Mouse (Mus musculus) liver, embryonic 13.5 days (tissue): Measurements from ENCODE around the gene Rasal2. TPM values are rescaled to one million over a fixed set of nuclear protein-coding genes. Genes with fewer than 3 reads are reported as not detected.

Experiments used
- ATAC-seq: fragments of 200-750 bp; cut with Nextera tagmentation; 2 replicates; pipeline ENCODE4 v1.8.0; 2017; ENCODE audit warnings: low read depth, mild to moderate bottlenecking, moderate number of reproducible peaks, moderate library complexity
- DNase-seq: peaks from one replicate; pipeline ENCODE4 v3.0.0; 2022
- H3K27ac ChIP-seq: fragments of 300-500 bp; sonication (generic); 2 replicates; pipeline ENCODE4 v1.5.1; 2015; ENCODE audit warnings: moderate library complexity, mild to moderate bottlenecking, inconsistent platforms
- H3K27me3 ChIP-seq: fragments of 300-500 bp; sonication (generic); 2 replicates; pipeline ENCODE4 v1.6.1; 2015; ENCODE audit warnings: mild to moderate bottlenecking, inconsistent platforms
- H3K36me3 ChIP-seq: fragments of 300-500 bp; sonication (generic); 2 replicates; pipeline ENCODE4 v1.6.1; 2015; ENCODE audit warnings: mild to moderate bottlenecking, inconsistent platforms
- H3K4me1 ChIP-seq: fragments of 300-500 bp; sonication (generic); replicated peaks from 2 replicates; pipeline ENCODE4 v1.6.1; 2015; ENCODE audit warnings: inconsistent platforms
- H3K4me2 ChIP-seq: fragments of 300-500 bp; sonication (generic); 2 replicates; pipeline ENCODE4 v1.6.1; 2015; ENCODE audit warnings: inconsistent platforms, mild to moderate bottlenecking, moderate library complexity
- H3K4me3 ChIP-seq: fragments of 300-500 bp; sonication (generic); replicated peaks from 2 replicates; pipeline ENCODE4 v1.5.1; 2015; ENCODE audit warnings: mild to moderate bottlenecking, inconsistent platforms
- H3K9ac ChIP-seq: fragments of 300-500 bp; sonication (generic); 2 replicates; pipeline ENCODE4 v1.6.1; 2015; ENCODE audit warnings: mild to moderate bottlenecking, inconsistent platforms
- H3K9me3 ChIP-seq: fragments of 300-500 bp; sonication (generic); replicated peaks from 2 replicates; pipeline ENCODE4 v1.6.1; 2016; ENCODE audit warnings: inconsistent platforms
- WGBS: fragments of 180-500 bp; shearing (Covaris S2); methylation state at CpG from one replicate; pipeline ENCODE4 v1.1.7; 2015; ENCODE audit not compliant: insufficient replicate concordance; 5-methylcytosine and 5-hydroxymethylcytosine counted together
- polyA plus RNA-seq: library from polyadenylated mRNA; unstranded; fragments of >200 nt; fragmentation: Nextera tagmentation; extraction: Ambion mirVana; gene quantifications from 2 replicates; pipeline ENCODE4 v1.2.1, GENCODE M21; 2015

Rasal2 gene
- polyA plus RNA-seq, 1 experiment from 2014 or later, result 1.5 TPM

GRCm38 (mm10) chr1:157128219-157128618, 284.2 kb downstream of the Rasal2 start:
- no peaks in the 10 kb centered on the region for H3K9me3 ChIP-seq
- DNase-seq, result no peak
- WGBS, result 67% methylated on average over 2 of the region's 2 CpGs
- H3K4me3 ChIP-seq, result no peak overlapping the region
- no peak overlapping the region for H3K27ac ChIP-seq
- H3K36me3 ChIP-seq, result no peaks in the 10 kb centered on the region
- ATAC-seq, result no peak
- no peak overlapping the region for H3K9ac ChIP-seq
- no peak overlapping the region for H3K4me2 ChIP-seq
- no peaks in the 10 kb centered on the region for H3K27me3 ChIP-seq
- H3K4me1 ChIP-seq, result no peaks in the 10 kb centered on the region

GRCm38 (mm10) chr1:157123836-157124235, 288.6 kb downstream of the Rasal2 start:
- DNase-seq (no peak), ATAC-seq (no peak)
- H3K27ac ChIP-seq, result no peak overlapping the region
- H3K36me3 ChIP-seq, result no peaks in the 10 kb centered on the region
- H3K9me3 ChIP-seq, result no peaks in the 10 kb centered on the region
- no peak overlapping the region for H3K9ac ChIP-seq
- H3K4me3 ChIP-seq, result no peak overlapping the region
- 68% methylated on average over 3 of the region's 3 CpGs for WGBS
- H3K4me2 ChIP-seq, result no peak overlapping the region
- no peaks in the 10 kb centered on the region for H3K27me3 ChIP-seq
- no peaks in the 10 kb centered on the region for H3K4me1 ChIP-seq

GRCm38 (mm10) chr1:157119168-157119567, 293.2 kb downstream of the Rasal2 start:
- no peak overlapping the region for H3K4me2 ChIP-seq
- WGBS, result 63% methylated on average over 6 of the region's 6 CpGs
- H3K4me3 ChIP-seq, result no peak overlapping the region

DNA sequence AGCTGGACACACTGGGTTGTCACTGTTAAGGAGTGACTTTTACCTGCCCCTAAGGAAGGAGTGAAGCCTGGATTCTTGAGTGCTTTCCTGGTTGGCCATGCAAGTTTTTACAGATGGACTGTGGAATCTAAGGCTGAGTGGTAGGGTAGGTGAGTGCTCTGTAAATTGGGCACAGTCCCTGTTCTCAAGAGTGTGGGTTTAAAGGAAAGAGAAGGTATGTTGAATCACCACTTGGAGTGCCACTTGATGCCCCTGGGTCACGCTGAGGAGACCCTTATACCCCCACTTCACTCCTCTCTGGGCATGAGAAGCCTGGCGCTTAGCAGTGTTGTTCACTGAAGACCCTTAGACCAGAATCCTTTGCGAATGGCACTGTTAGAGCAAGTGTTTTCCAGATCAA, 295.0 kb downstream of the Rasal2 start:
- WGBS, result 63% methylated on average over 3 of the region's 3 CpGs
- Histone ChIP-seq H3K27ac (no peak overlapping the region), H3K9me3 (no peaks in the 10 kb centered on the region), H3K4me3 (no peak overlapping the region), H3K4me1 (no peaks in the 10 kb centered on the region), H3K27me3 (no peaks in the 10 kb centered on the region), H3K4me2 (no peak overlapping the region), H3K36me3 (no peaks in the 10 kb centered on the region), H3K9ac (no peak overlapping the region)
- DNase-seq, result no peak
- ATAC-seq, result no peak

More at GRCm38 (mm10) chr1:157119168-157119567, 293.2 kb downstream of the Rasal2 start:
- H3K9ac ChIP-seq, result no peak overlapping the region
- H3K27me3 ChIP-seq, result no peaks in the 10 kb centered on the region
- ATAC-seq (no peak), DNase-seq (no peak)
- no peaks in the 10 kb centered on the region for H3K4me1 ChIP-seq
- H3K9me3 ChIP-seq, result no peaks in the 10 kb centered on the region
- H3K36me3 ChIP-seq, result no peaks in the 10 kb centered on the region
- H3K27ac ChIP-seq, result no peak overlapping the region

GRCm38 (mm10) chr1:157114492-157114891, 297.9 kb downstream of the Rasal2 start:
- 47% methylated on average over 2 of the region's 2 CpGs for WGBS
- Histone ChIP-seq H3K9ac (no peak overlapping the region), H3K27me3 (no peaks in the 10 kb centered on the region), H3K9me3 (no peaks in the 10 kb centered on the region), H3K4me1 (no peaks in the 10 kb centered on the region), H3K36me3 (no peaks in the 10 kb centered on the region), H3K4me2 (no peak overlapping the region), H3K4me3 (no peak overlapping the region), H3K27ac (no peak overlapping the region)
- DNase-seq (no peak), ATAC-seq (no peak)

- H3K27ac ChIP-seq, result no peak overlapping the region
- no peak overlapping the region for H3K9ac ChIP-seq
- H3K4me2 ChIP-seq, result no peak overlapping the region
- no peaks in the 10 kb centered on the region for H3K27me3 ChIP-seq
- DNase-seq (no peak), ATAC-seq (no peak)
- no peak overlapping the region for H3K4me3 ChIP-seq
- no peaks in the 10 kb centered on the region for H3K9me3 ChIP-seq
- 66% methylated on average over 6 of the region's 6 CpGs for WGBS
- no peaks in the 10 kb centered on the region for H3K4me1 ChIP-seq
- no peaks in the 10 kb centered on the region for H3K36me3 ChIP-seq
These were observed 302.0 kb downstream of the Rasal2 start for GRCm38 (mm10) chr1:157110287-157110835.

DNA sequence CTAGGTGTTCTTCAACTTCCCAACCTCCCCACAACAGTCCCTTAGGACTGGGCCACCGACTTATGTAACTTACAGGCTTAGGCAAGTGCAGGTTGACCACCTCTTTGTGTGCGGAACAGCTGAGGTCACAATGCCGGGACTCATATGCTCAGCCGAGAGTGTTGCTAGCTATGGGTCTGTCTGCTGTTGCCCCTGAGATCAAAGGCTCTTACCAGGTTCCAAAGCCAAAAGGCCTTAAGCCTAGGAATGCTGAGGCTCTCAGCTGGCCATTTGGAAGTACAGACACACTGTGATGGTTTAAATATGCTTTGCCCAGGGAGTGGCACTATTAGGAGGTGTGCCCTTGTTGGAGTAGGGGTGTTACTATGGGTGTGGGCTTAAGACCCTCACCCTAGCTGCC, 303.8 kb downstream of the Rasal2 start, which contains the start of gene Tex35:
Gene Tex35, minus strand, starts transcription at position 101 of the 400 bp plus-strand sequence.
- DNase-seq (no peak), ATAC-seq (no peak)
- Histone ChIP-seq H3K4me1 (no peaks in the 10 kb centered on the region), H3K9ac (no peak within 1 kb of the TSS), H3K36me3 (no peaks in the 10 kb centered on the region), H3K9me3 (no peaks in the 10 kb centered on the region), H3K27ac (no peak within 1 kb of the TSS), H3K4me2 (no peak within 1 kb of the TSS), H3K27me3 (no peaks in the 10 kb centered on the region), H3K4me3 (no peak within 1 kb of the TSS)
- 67% methylated on average over 4 of the region's 4 CpGs for WGBS

- H3K9me3 ChIP-seq, result no peaks in the 10 kb centered on the region
- H3K27ac ChIP-seq, result no peak overlapping the region
- no peaks in the 10 kb centered on the region for H3K27me3 ChIP-seq
- WGBS, result 13% methylated on average over 19 of the region's 19 CpGs
- no peak overlapping the region; the same call in 1 of the 2 replicates for H3K9ac ChIP-seq
- no peak for DNase-seq
- H3K4me1 ChIP-seq, result no peaks in the 10 kb centered on the region
- no peaks in the 10 kb centered on the region for H3K36me3 ChIP-seq
- H3K4me3 ChIP-seq, result peak overlapping the region; percentile 24
- peak overlapping the region; percentile 49 for H3K4me2 ChIP-seq
- ATAC-seq, result 0 out of 2 replicates have a peak, but pooled peaks have one; percentile 41
These were observed 311.1 kb downstream of the Rasal2 start for GRCm38 (mm10) chr1:157101122-157101865.

GRCm38 (mm10) chr1:157095534-157095933, 316.9 kb downstream of the Rasal2 start:
- H3K27ac ChIP-seq, result no peak overlapping the region
- DNase-seq, result no peak
- 66% methylated on average over 4 of the region's 4 CpGs for WGBS

DNA sequence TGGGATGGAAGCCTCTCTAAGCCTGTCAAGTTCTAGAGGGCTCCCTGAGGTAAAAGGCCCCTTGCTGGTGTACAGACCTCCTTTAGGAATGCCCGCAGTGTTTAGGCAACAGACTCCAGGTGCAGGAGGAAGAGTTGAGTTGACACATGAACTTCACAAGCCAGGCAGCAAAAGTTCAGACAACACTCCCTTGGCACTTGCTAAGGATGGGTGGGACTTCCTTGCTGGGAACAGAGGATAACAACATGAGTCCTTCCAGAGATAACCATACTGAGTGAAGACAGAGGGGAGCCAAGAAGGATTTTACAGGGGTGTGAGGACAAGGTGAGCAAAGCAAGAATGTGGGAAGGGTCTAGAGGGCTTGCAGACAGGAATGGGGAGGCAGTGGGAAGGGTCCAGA, 319.8 kb downstream of the Rasal2 start:
- H3K4me3 ChIP-seq, result no peak overlapping the region
- WGBS, result 70% methylated on average over 1 of the region's 1 CpGs
- ATAC-seq, result no peak

More at GRCm38 (mm10) chr1:157095534-157095933, 316.9 kb downstream of the Rasal2 start:
- no peak overlapping the region for H3K9ac ChIP-seq
- no peak for ATAC-seq
- H3K4me2 ChIP-seq, result no peak overlapping the region
- H3K4me3 ChIP-seq, result no peak overlapping the region
- H3K4me1 ChIP-seq, result no peaks in the 10 kb centered on the region
- no peaks in the 10 kb centered on the region for H3K36me3 ChIP-seq
- no peaks in the 10 kb centered on the region for H3K27me3 ChIP-seq
- H3K9me3 ChIP-seq, result no peaks in the 10 kb centered on the region

DNA sequence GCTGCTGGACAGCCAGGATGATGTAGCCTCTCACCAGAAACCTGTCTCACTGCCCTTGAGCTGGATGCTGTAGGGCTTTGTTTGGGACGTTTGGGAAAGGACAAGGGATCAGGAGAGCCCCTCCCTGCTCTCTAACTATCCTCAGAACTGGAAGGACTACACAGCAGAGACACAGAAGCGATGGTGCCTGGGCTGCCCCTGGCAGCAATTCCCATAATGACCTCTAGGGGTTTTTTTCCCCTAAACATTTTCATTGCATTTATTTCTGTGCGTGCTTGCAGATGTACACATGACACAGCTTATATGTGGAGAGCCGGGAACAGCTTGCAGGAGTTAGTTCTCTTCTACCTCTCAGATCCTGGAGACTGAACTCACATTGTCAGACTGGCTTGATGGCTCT, 320.3 kb downstream of the Rasal2 start:
- Histone ChIP-seq H3K27ac (no peak overlapping the region), H3K9ac (no peak overlapping the region), H3K4me1 (no peaks in the 10 kb centered on the region), H3K36me3 (no peaks in the 10 kb centered on the region), H3K4me3 (no peak overlapping the region), H3K9me3 (no peaks in the 10 kb centered on the region), H3K4me2 (no peak overlapping the region), H3K27me3 (no peaks in the 10 kb centered on the region)
- ATAC-seq (no peak), DNase-seq (no peak)
- 49% methylated on average over 4 of the region's 4 CpGs for WGBS

More for the DNA sequence above, 319.8 kb downstream of the Rasal2 start:
- Histone ChIP-seq H3K27me3 (no peaks in the 10 kb centered on the region), H3K4me1 (no peaks in the 10 kb centered on the region), H3K9me3 (no peaks in the 10 kb centered on the region), H3K9ac (no peak overlapping the region), H3K36me3 (no peaks in the 10 kb centered on the region), H3K27ac (no peak overlapping the region), H3K4me2 (no peak overlapping the region)
- no peak for DNase-seq

DNA sequence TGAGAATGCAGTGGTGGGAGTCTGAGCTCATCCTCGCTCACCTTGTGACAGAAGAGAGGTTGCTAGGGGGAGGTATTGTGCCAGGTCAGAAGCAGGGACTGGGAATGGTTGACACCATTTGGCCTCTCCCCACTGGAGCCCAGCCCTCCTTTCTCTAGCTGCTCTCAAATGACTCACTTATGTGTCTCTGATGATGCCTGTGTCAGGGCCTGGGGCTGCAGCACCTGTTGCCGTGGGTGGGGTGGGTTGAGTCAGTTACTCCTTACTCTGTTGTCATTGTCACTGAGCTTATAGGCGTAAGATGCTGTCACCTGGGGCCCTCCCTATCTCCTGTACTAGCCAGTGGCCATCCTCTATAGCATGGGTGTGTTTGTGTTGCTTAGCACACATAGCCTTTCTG, 321.6 kb downstream of the Rasal2 start:
- DNase-seq (no peak), ATAC-seq (no peak)
- Histone ChIP-seq H3K4me2 (no peak overlapping the region), H3K9ac (no peak overlapping the region), H3K9me3 (no peaks in the 10 kb centered on the region), H3K4me1 (peaks cover 5% of the 10 kb centered on the region; the same call in 1 of the 2 replicates), H3K27me3 (no peaks in the 10 kb centered on the region), H3K27ac (no peak overlapping the region), H3K36me3 (no peaks in the 10 kb centered on the region), H3K4me3 (no peak overlapping the region)
- 61% methylated on average over 3 of the region's 3 CpGs for WGBS
